Mouse (Mus musculus) lung, postnatal 36 days (tissue): ENCODE results near the gene Zc3h10.
A peak's percentile ranks its signal among the peaks of the same experiment; 100 is the strongest.
"Not testable (repeated sequence)": the region's sequence is repeated elsewhere in the genome, so short reads cannot be mapped to it uniquely, and the experiment has no call there.

Experiments
- DNase-seq: peaks from one replicate; pipeline ENCODE4 v3.0.0; 2022; ENCODE audit warnings: mixed read lengths

The Zc3h10 gene

GRCm38 (mm10) chr10:128547361-128548032 is at the start of gene Zc3h10:
Gene Zc3h10 (minus strand): TSS chr10:128547774.
- DNase-seq, result peak; percentile 97

- DNase-seq, result no peak
Observed at GRCm38 (mm10) chr10:128592797-128593196, 45.2 kb upstream of the Zc3h10 start.

GRCm38 (mm10) chr10:128591436-128591835 is 43.9 kb upstream of the Zc3h10 start:
- DNase-seq, result no peak

- DNase-seq, result peak; percentile 71
Observed at GRCm38 (mm10) chr10:128590193-128590690, 42.7 kb upstream of the Zc3h10 start.

GRCm38 (mm10) chr10:128589464-128590192 is 42.1 kb upstream of the Zc3h10 start, which contains the start of gene Erbb3:
Gene Erbb3 (minus strand): TSS chr10:128589652.
- DNase-seq, result peak; percentile 82

- DNase-seq, result peak; percentile 57
Observed at GRCm38 (mm10) chr10:128588775-128589463, 41.3 kb upstream of the Zc3h10 start.

- no peak for DNase-seq
Observed at GRCm38 (mm10) chr10:128588136-128588535, 40.6 kb upstream of the Zc3h10 start.

- DNase-seq, result no peak
Observed at GRCm38 (mm10) chr10:128587697-128588096, 40.1 kb upstream of the Zc3h10 start.

GRCm38 (mm10) chr10:128587120-128587519 is 39.5 kb upstream of the Zc3h10 start:
- no peak for DNase-seq

- DNase-seq, result no peak
Observed at GRCm38 (mm10) chr10:128586546-128586945, 39.0 kb upstream of the Zc3h10 start.

- peak; percentile 93 for DNase-seq
Observed at GRCm38 (mm10) chr10:128584386-128584785, 36.8 kb upstream of the Zc3h10 start.

- DNase-seq, result peak; percentile 91
Observed at GRCm38 (mm10) chr10:128583644-128584043, 36.1 kb upstream of the Zc3h10 start.

- DNase-seq, result no peak
Observed at GRCm38 (mm10) chr10:128579731-128580130, 32.2 kb upstream of the Zc3h10 start.

- no peak for DNase-seq
Observed at GRCm38 (mm10) chr10:128579298-128579697, 31.7 kb upstream of the Zc3h10 start.

- DNase-seq, result no peak
Observed at GRCm38 (mm10) chr10:128578330-128578729, 30.8 kb upstream of the Zc3h10 start.

GRCm38 (mm10) chr10:128575063-128575462 is 27.5 kb upstream of the Zc3h10 start:
- DNase-seq, result no peak

- DNase-seq, result peak; percentile 98
Observed at GRCm38 (mm10) chr10:128565788-128566531, 18.4 kb upstream of the Zc3h10 start, which contains the start of gene Pa2g4. Gene Pa2g4 (minus strand): TSS chr10:128565987.

GRCm38 (mm10) chr10:128565206-128565787 is 17.7 kb upstream of the Zc3h10 start:
- DNase-seq, result peak; percentile 40

GRCm38 (mm10) chr10:128563544-128563943 is 16.0 kb upstream of the Zc3h10 start:
- no peak for DNase-seq

- DNase-seq, result no peak
Observed at GRCm38 (mm10) chr10:128556963-128557362, 9.4 kb upstream of the Zc3h10 start.

GRCm38 (mm10) chr10:128556286-128556685 is 8.7 kb upstream of the Zc3h10 start:
- peak; percentile 19 for DNase-seq

- DNase-seq, result not testable (repeated sequence)
Observed at GRCm38 (mm10) chr10:128555567-128555966, 8.0 kb upstream of the Zc3h10 start.
